Mouse (Mus musculus) kidney, embryonic 16.5 days (tissue): ENCODE results near the gene Zfyve9. TPM values are rescaled to one million over a fixed set of nuclear protein-coding genes. Genes with fewer than 3 reads are reported as not detected.
"Not testable (repeated sequence)": the region's sequence is repeated elsewhere in the genome, so short reads cannot be mapped to it uniquely, and the experiment has no call there.

Experiments used
- ATAC-seq: fragments of 200-750 bp; cut with Nextera tagmentation; 2 replicates; pipeline ENCODE4 v1.8.0; 2017; ENCODE audit warnings: moderate TSS enrichment; ENCODE audit not compliant: low FRiP score, low TSS enrichment
- H3K27ac ChIP-seq: fragments of 300-500 bp; sonication (generic); 2 replicates; pipeline ENCODE4 v1.5.1; 2014; ENCODE audit warnings: low read length
- H3K27me3 ChIP-seq: fragments of 300-500 bp; sonication (generic); 2 replicates; pipeline ENCODE4 v1.6.1; 2014; ENCODE audit warnings: low read length, control low read depth, mixed read lengths; ENCODE audit not compliant: insufficient read depth
- H3K36me3 ChIP-seq: fragments of 300-500 bp; sonication (generic); 2 replicates; pipeline ENCODE4 v1.6.1; 2014; ENCODE audit warnings: low read length, control low read depth, mixed read lengths; ENCODE audit not compliant: insufficient read depth
- H3K4me1 ChIP-seq: fragments of 300-500 bp; sonication (generic); 2 replicates; pipeline ENCODE4 v1.6.1; 2014; ENCODE audit warnings: low read length, control low read depth, mixed read lengths; ENCODE audit not compliant: insufficient read depth
- H3K4me2 ChIP-seq: fragments of 300-500 bp; sonication (generic); replicated peaks from 2 replicates; pipeline ENCODE4 v1.6.1; 2014; ENCODE audit warnings: low read depth, low read length
- H3K4me3 ChIP-seq: fragments of 300-500 bp; sonication (generic); 2 replicates; pipeline ENCODE4 v1.5.1; 2014; ENCODE audit warnings: mild to moderate bottlenecking, low read length
- H3K9ac ChIP-seq: fragments of 300-500 bp; sonication (generic); replicated peaks from 2 replicates; pipeline ENCODE4 v1.6.1; 2014; ENCODE audit warnings: low read length
- H3K9me3 ChIP-seq: fragments of 300-500 bp; sonication (generic); 2 replicates; pipeline ENCODE4 v1.6.1; 2016; ENCODE audit warnings: low read length, control low read depth
- WGBS: fragments of 180-500 bp; shearing (Covaris S2); extraction: QIAGEN DNeasy Blood & Tissue Kit; methylation state at CpG from one replicate; pipeline ENCODE4 v1.1.7; 2014; 5-methylcytosine and 5-hydroxymethylcytosine counted together
- polyA plus RNA-seq: library from polyadenylated mRNA; unstranded; fragments of >200 nt; fragmentation: Nextera tagmentation; extraction: Ambion mirVana; gene quantifications from 2 replicates; pipeline ENCODE4 v1.2.1, GENCODE M21; 2015

Gene Zfyve9
- polyA plus RNA-seq, 1 experiment from 2014 or later: 2.8 TPM

DNA sequence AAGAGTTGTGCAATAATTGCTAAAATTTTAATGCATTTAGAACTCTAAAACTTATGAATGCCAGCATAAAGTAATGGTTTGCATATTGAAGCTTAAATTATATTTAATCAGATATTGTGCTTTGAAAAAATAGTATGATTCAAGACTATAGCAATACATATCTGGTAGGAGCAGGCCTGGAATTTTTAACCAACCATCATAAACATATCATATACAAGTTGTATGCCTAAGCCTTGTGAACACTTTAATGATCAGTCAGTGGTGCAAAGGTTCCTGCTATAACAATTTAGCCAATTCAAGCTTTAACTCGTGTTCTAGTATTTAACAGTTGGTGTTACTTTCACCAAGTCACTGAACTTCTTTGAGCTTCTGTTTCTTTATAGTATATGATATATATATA, 50.1 kb downstream of the Zfyve9 start:
- H3K9ac ChIP-seq: no peak overlapping the region
- H3K36me3 ChIP-seq: no peaks in the 10 kb centered on the region
- no peak for ATAC-seq
- no peak overlapping the region for H3K27ac ChIP-seq
- H3K4me2 ChIP-seq: no peak overlapping the region
- H3K27me3 ChIP-seq: no peaks in the 10 kb centered on the region
- H3K4me1 ChIP-seq: no peaks in the 10 kb centered on the region
- no peak overlapping the region for H3K4me3 ChIP-seq
- 0 out of 2 replicates have a peak, but pooled peaks cover 7% of the 10 kb centered on the region for H3K9me3 ChIP-seq
- WGBS: 75% methylated on average over 1 of the region's 1 CpGs

DNA sequence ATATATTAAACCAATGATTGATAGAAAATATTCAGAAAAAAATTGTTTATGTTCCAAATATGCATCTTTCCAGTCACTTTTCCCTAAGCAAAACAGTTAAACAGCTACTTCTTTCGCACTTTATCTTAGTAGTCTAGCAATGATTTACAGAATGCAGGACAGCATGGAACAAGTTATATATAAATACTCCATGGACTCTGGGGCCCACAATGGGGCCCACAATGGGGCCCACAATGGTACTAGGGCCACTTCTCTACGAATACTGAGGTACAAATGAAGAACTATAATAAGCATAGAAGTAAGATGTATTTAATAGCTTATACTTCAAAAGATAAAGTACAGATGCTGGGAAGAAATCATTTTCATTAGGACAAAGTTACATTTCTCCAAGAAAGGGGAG, 56.5 kb downstream of the Zfyve9 start:
- Histone ChIP-seq H3K9me3 (no peaks in the 10 kb centered on the region), H3K27ac (no peak overlapping the region), H3K27me3 (no peaks in the 10 kb centered on the region), H3K4me3 (no peak overlapping the region), H3K4me2 (no peak overlapping the region), H3K4me1 (no peaks in the 10 kb centered on the region), H3K9ac (no peak overlapping the region), H3K36me3 (peaks cover 4% of the 10 kb centered on the region; the same call in 1 of the 2 replicates)
- no peak for ATAC-seq
- 78% methylated on average over 2 of the region's 2 CpGs for WGBS

DNA sequence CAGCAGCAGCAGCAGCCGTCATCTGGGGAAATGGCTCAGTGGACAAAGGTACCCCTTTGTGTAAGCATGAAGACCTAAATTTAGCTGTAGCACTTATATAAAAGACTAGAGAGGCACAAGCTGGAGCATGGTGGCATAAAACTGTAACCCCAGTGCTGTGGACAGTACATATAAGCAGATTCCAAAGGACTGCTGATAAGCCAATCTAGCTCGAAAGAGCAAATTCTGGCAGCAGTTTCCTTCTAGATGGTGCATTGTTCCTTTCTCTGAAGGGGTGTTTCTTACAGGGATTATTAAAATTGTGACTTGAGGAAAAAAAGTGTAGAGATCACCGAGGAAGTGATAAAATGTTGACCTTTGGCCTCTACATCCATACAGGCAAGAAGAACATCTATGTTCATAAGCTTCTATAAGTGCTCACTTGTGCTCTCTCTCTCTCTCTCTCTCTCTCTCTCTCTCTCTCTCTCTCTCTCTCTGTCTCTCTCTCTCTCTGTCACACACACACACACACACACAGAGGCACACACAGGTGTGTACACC, 59.3 kb downstream of the Zfyve9 start:
- Histone ChIP-seq H3K9me3 (no peaks in the 10 kb centered on the region), H3K4me2 (no peak overlapping the region), H3K4me3 (no peak overlapping the region), H3K9ac (no peak overlapping the region), H3K27me3 (no peaks in the 10 kb centered on the region), H3K27ac (no peak overlapping the region), H3K36me3 (peaks cover 6% of the 10 kb centered on the region; the same call in 1 of the 2 replicates), H3K4me1 (no peaks in the 10 kb centered on the region)
- WGBS: 84% methylated on average over 3 of the region's 3 CpGs
- no peak for ATAC-seq

DNA sequence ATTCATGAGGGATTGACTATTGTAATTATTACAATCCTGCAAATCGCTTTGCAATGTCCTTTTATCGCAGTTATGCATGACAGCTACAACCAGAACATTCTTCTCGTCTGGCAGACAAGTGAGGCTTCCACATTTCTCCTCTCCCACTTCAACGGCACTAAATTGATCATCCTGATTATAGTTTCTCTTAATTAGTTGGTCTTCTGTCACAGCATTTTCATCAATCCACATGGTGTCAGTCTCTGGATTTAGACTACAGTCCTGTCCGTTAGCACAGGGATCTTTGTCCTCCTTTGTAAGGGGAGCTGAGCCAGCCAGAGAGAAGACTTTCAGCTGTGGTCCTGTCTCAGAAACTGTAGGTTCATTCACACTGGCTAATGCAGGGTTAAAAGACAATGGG, 61.2 kb downstream of the Zfyve9 start, which contains the start of gene 3110021N24Rik:
Gene 3110021N24Rik, plus strand, starts transcription at position 301 of the 400 bp plus-strand sequence.
- peaks cover 12% of the 10 kb centered on the region; the same call in 1 of the 2 replicates for H3K36me3 ChIP-seq
- no peak within 1 kb of the TSS for H3K9ac ChIP-seq
- H3K4me2 ChIP-seq: no peak within 1 kb of the TSS
- no peaks in the 10 kb centered on the region for H3K27me3 ChIP-seq
- no peaks in the 10 kb centered on the region for H3K4me1 ChIP-seq
- H3K9me3 ChIP-seq: no peaks in the 10 kb centered on the region
- 86% methylated on average over 5 of the region's 5 CpGs for WGBS
- no peak within 1 kb of the TSS for H3K4me3 ChIP-seq
- no peak for ATAC-seq
- no peak within 1 kb of the TSS for H3K27ac ChIP-seq

DNA sequence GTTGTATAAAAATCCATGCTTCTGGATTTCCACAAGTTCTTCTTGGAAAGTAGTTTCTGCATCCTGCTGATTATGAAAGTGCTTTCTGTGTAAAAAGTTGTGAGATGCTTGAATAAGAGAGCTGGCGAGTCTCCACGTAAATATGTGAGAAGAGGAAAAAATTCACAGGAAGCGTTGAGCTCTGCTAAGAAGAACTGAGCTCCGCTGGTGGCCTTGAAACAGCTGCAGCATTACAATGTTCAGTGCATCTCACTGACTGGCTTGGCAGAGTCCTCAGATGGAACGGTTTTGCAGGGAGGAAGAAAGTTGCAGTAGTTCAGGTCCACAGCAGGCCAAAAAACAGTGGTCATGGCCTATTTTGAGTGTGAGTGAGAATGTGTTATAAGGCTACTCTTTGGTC, 72.4 kb downstream of the Zfyve9 start:
- ATAC-seq: no peak

DNA sequence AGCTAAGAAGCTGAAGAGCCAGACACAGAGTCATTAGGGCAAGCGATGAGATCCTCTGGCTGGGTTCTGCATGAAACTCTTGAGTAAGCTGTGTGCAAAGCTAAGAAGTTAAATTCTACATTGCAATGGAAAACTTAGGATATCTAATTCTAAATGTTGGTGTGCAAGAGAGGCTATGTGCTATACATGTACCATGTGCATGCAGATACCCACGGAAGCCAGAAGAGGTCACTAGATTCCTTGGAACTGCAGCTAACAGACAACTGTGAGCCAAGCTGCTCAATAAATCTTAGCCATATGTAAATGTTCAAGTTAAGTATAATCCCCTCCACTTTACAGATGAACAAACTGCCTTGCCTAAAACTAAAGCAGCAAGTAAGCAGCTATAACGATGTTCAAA, 83.7 kb downstream of the Zfyve9 start:
- no peaks in the 10 kb centered on the region for H3K9me3 ChIP-seq
- H3K4me2 ChIP-seq: no peak overlapping the region
- H3K27me3 ChIP-seq: no peaks in the 10 kb centered on the region
- WGBS: 58% methylated on average over 3 of the region's 3 CpGs
- H3K9ac ChIP-seq: no peak overlapping the region
- no peaks in the 10 kb centered on the region for H3K4me1 ChIP-seq
- H3K36me3 ChIP-seq: peaks cover 5% of the 10 kb centered on the region; the same call in 1 of the 2 replicates
- no peak overlapping the region for H3K4me3 ChIP-seq
- no peak overlapping the region for H3K27ac ChIP-seq
- ATAC-seq: no peak; the same call in 1 of the 2 replicates

More for the DNA sequence above, 72.4 kb downstream of the Zfyve9 start:
- 80% methylated on average over 5 of the region's 5 CpGs for WGBS
- H3K4me2 ChIP-seq: no peak overlapping the region
- no peak overlapping the region for H3K4me3 ChIP-seq
- H3K27me3 ChIP-seq: no peaks in the 10 kb centered on the region
- no peaks in the 10 kb centered on the region for H3K9me3 ChIP-seq
- H3K36me3 ChIP-seq: no peaks in the 10 kb centered on the region
- H3K4me1 ChIP-seq: no peaks in the 10 kb centered on the region
- H3K9ac ChIP-seq: no peak overlapping the region
- no peak overlapping the region for H3K27ac ChIP-seq

DNA sequence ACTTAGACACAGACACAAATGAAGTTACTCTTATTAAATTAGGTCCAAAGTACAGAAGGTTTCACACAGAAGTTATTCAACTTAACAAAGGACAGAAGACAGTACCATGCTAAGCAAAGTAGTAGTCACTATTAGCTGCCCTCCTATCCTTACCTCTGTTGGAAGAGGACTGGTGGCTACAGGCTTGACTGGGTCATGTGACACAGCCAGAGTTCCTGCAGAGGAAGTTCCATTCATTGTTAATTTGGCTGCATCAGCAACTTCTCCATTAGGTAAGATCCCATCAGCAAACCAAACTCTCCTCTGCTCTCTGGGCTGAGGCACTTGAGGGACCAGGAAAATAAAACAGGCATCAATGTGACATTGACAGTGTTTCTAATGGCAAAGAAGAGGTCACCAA, 89.1 kb downstream of the Zfyve9 start:
- Histone ChIP-seq H3K9me3 (peaks cover 5% of the 10 kb centered on the region; the same call in 1 of the 2 replicates), H3K36me3 (peaks cover 24% of the 10 kb centered on the region), H3K4me1 (no peaks in the 10 kb centered on the region), H3K4me3 (no peak overlapping the region), H3K27ac (no peak overlapping the region), H3K27me3 (no peaks in the 10 kb centered on the region), H3K9ac (no peak overlapping the region), H3K4me2 (no peak overlapping the region)
- no peak for ATAC-seq

DNA sequence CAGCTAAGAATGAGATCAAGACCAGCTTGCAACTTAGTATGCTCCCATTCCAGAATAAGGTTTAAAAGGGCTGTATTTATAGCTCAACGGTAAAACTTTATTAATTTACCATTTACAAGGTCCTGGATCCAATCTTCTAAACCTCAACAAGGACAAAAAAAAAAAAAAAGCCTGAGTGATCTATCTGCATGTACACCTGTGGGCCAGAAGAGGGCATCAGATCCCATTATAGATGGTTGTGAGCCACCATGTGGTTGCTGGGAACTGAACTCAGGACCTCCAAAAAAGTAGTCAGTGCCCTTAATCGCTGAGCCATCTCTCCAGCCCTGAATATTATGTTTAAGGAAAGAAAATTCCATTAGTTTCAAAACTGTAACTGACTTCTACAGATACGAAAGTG, 90.1 kb downstream of the Zfyve9 start:
- H3K27ac ChIP-seq: no peak overlapping the region
- ATAC-seq: no peak
- WGBS: 93% methylated on average over 3 of the region's 3 CpGs
- no peak overlapping the region for H3K4me2 ChIP-seq
- H3K9me3 ChIP-seq: peaks cover 5% of the 10 kb centered on the region; the same call in 1 of the 2 replicates
- H3K36me3 ChIP-seq: peaks cover 24% of the 10 kb centered on the region
- no peaks in the 10 kb centered on the region for H3K27me3 ChIP-seq
- no peak overlapping the region for H3K4me3 ChIP-seq
- no peaks in the 10 kb centered on the region for H3K4me1 ChIP-seq
- H3K9ac ChIP-seq: no peak overlapping the region

DNA sequence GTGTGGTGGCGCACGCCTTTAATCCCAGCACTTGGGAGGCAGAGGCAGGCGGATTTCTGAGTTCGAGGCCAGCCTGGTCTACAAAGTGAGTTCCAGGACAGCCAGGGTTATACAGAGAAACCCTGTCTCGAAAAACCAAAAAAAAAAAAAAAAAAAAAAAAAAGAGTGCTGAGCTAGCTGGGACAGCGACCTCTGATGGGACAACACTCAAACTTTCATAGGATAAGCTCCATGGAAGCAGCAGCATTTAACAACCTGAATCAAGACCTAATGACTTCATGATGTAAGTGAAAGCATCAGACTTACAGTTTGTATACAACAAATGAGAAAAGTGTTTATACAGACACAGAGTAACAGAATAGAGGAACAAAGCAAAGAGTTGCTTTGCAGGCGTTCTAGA, 93.5 kb downstream of the Zfyve9 start:
- not testable (repeated sequence) for H3K27me3 ChIP-seq, ATAC-seq, H3K4me2 ChIP-seq, H3K4me1 ChIP-seq, H3K4me3 ChIP-seq, H3K27ac ChIP-seq, H3K9ac ChIP-seq, H3K9me3 ChIP-seq
- H3K36me3 ChIP-seq: peaks cover 23% of the 10 kb centered on the region
- WGBS: 90% methylated on average over 5 of the region's 7 CpGs

DNA sequence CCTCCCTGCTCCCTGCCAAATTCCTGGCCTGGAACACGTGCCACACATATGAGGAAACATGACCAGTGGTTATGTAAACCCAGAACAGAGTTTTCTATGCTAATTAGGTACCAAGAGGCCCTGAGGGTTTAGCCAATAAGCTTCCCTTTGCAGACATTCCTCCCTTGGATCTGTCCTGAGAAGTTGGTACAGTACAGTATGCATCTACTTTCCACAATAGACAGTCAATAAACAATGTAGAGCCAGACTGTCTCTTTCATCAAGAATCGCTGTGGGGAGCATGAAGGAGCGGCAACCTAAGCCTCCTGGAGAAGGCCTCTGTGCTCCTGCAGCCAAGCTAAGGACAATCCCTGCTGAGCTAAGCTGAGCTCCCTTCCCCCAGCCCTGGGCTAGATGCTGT, 94.4 kb downstream of the Zfyve9 start:
- H3K4me1 ChIP-seq: no peaks in the 10 kb centered on the region
- ATAC-seq: no peak
- peaks cover 3% of the 10 kb centered on the region; the same call in 1 of the 2 replicates for H3K9me3 ChIP-seq
- no peak overlapping the region for H3K27ac ChIP-seq
- H3K4me3 ChIP-seq: no peak overlapping the region
- WGBS: 66% methylated on average over 3 of the region's 3 CpGs
- peaks cover 17% of the 10 kb centered on the region for H3K36me3 ChIP-seq
- no peak overlapping the region for H3K9ac ChIP-seq
- H3K27me3 ChIP-seq: no peaks in the 10 kb centered on the region
- H3K4me2 ChIP-seq: no peak overlapping the region
